Mouse (Mus musculus) neutrophil, adult 65 days (primary cell): ENCODE measurements around the gene Gm17655. TPM values are rescaled to one million over a fixed set of nuclear protein-coding genes. Genes with fewer than 3 reads are reported as not detected.

Experiments used
- total RNA-seq: library from RNA; stranded (reverse); gene quantifications from 2 replicates; pipeline ENCODE4 v1.2.4, GENCODE M21; 2023

The Gm17655 gene
- 3.3 and 7.6 TPM in 2 replicates for total RNA-seq

DNA sequence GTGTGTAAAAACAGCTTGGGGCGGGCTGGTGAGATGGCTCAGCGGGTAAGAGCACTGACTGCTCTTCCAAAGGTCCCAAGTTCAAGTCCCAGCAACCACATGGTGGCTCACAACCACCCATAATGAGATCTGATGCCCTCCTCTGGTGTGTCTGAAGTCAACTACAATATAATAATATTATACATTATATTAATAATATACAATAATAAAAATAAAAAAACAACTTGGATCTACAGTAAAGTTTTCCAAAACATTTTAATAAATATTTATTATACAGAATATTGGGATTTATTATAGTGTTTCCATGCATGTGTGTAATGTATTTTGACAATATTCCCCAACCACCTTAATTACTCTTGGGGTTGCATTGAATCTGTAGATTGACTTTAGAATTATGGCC, at the start of gene Gm17655:
TSS of gene Gm17655 (minus strand) at position 101 of the 400 bp plus-strand sequence.

DNA sequence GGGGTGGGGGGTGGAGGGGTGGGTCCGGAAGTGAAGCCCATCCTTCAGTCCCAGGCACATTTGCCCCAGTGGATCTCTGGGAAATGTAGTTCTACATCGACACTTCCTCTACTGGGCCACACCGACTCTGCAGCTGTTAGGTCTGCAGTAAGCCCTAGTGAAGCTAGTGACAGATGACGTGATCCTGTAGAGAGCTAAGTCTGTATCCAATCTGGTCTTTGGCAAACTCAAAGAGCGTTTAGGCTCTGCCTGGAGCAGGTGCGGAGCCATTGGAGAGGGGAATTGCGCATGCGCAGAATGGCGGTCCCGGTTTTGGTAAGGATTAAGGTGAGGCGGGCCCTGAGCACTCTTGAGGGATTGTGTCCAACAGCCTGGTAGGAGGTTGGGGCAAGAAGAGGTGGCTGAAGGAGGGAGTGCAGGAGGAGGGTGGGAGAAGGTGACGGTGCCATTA, 37.7 kb upstream of the Gm17655 start, which contains the start of gene Zfp605:
TSS of gene Zfp605 (plus strand) at position 102 of the 451 bp plus-strand sequence.

DNA sequence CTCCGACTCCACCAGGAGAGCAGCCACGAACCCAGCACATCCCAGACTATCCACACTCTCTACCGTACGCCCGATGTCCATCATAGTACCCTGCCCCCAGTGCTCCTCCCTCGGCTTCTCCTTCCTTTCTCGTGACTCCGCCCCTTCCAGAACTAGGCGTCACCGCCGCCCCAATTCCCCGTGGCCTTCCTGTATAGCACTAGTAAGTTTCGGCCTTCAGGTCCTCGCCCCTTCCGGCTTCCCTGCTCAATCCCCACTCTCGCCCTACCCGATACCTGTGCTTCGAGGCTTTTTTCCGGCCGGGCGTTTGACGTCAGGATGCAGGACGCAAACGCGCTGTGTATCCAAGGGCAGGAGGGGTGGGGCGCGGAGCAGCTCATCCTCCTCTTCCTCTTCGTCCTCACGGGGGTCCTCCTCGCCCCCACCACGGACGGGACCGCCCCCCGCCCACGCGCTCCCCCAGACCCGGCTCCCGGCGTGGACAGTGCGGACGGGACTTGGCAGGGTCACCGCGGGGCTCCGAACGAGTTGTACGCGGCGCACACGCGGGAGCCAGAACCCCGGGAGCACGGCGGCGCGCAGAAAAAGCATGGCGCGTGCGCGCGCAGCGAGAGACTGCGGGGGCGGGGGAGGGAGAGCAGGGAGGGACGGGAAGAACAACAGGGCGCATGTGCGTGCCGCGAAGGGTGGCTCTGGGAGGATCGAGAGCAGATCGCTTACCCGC, 35.4 kb upstream of the Gm17655 start, which contains the start of gene Gtpbp6:
TSS of gene Gtpbp6 (minus strand) at position 617 of the 724 bp plus-strand sequence.

DNA sequence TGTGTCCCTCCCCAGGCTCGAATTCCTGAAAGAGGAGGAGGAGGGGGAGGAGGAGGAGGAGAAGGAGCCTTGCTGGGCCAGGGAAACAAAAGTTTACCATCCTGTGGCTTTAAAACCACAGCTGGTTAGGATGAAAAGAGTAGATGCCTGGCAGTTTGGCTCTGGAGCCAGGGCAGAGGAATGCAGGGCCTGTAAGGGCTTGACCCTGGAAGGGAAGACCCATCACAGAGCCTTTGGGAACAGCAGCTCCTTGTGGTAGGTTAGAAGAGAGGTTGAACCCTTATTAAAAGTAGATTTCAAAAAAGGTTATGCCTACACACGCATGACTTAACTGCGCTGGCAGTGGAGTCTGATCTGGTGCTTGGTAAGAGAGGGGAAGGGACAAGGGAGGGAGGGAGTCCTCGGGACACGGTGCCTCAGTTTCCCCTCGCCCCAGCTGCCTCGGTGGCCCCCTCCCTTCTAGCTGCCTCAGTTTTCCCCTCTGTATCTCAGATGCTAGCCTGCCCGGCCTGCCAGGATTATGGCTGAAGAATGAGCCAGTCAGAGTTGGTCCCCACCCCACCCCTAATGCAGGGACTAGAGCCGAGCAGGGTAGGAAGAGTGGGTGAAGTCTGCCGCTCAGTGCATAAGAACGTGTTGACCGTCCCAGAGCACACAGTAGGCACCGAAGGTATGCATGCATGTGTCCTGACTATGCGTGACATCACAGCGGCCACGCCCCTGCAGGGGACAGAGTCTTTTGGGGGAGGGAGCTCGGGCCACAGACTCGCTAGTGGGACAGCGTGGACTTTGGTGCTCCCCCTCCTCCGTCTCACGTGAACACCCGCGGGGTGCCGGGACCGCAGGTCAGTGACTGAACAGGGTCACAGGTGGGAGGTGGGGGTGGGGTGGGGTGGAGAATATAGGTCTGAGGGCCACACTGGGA, 27.6 kb upstream of the Gm17655 start, which contains the start of gene Plcxd1:
TSS of gene Plcxd1 (plus strand) at position 314 of the 925 bp plus-strand sequence.

DNA sequence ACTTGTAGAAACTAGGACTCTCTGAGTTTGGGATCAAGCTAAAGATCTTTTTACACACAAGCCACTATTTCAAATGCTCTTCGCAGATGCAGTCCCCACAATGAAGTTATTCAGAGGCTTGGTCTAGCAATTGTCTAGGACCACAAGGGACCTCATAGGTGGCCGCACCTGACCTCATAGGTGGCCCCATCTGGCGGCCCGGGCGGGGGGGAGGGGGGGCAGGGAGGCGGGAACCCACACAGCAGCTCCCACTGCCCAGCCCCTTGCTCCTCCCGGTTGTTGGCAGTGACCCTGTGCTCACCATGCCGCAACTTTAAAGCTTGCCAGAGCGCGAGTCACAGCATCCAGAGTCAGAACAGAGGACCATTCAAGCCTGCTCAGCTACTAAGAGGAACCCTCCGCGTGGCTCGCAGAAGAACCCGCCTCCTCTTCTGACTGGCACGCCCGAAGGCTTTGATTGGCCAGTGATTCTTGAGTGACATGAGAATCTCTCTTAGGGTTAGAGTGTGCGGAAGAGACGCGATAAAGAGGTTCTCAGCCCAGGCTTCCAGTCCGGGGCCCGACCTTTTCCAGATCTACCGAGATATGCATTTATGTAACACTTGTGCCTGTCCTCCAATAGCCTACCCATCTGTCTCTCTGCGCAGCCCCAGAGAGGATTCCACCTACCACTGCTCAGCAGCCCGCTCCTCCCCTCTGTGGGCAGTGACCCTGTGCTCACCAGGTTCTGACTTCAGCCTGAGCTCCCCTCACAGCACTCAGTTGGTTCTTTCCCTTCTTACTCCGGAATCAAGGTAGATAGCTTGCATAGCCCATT, 21.9 kb upstream of the Gm17655 start, which contains the start of gene Gm35315:
TSS of gene Gm35315 (minus strand) at position 391 of the 817 bp plus-strand sequence.

Other genes starting within 250 kb of the Gm17655 start
- gene Gm15446, start 149.1 kb downstream of the Gm17655 start, total RNA-seq = 6.8 and 7.7 TPM in 2 replicates
- gene Zfp932, start 76.0 kb downstream of the Gm17655 start, total RNA-seq = 6.4 and 9.3 TPM in 2 replicates
- gene Gm35315, start 21.9 kb upstream of the Gm17655 start, total RNA-seq = not detected in 2 replicates
- not detected in 2 replicates for gene Plcxd1, start 27.5 kb upstream of the Gm17655 start, total RNA-seq
- 30.5 and 43.3 TPM in 2 replicates for gene Gtpbp6, start 35.7 kb upstream of the Gm17655 start, total RNA-seq
- gene Zfp605, start 37.6 kb upstream of the Gm17655 start, total RNA-seq = 2.6 and 2.7 TPM in 2 replicates
- 66.0 and 90.4 TPM in 2 replicates for gene Chfr, start 63.3 kb upstream of the Gm17655 start, total RNA-seq
- 22.3 and 27.2 TPM in 2 replicates for gene Golga3, start 104.2 kb upstream of the Gm17655 start, total RNA-seq
- 52.5 and 58.4 TPM in 2 replicates for gene Ankle2, start 158.5 kb upstream of the Gm17655 start, total RNA-seq
- gene Pgam5, start 197.4 kb upstream of the Gm17655 start, total RNA-seq = 11.3 and 13.7 TPM in 2 replicates
- gene Pxmp2, start 213.7 kb upstream of the Gm17655 start, total RNA-seq = 1.2 and 3.0 TPM in 2 replicates
- gene Pole, start 213.8 kb upstream of the Gm17655 start, total RNA-seq = 21.3 and 27.8 TPM in 2 replicates